Mouse (Mus musculus): ENCODE measurements around the gene Fam32a.

The Fam32a gene
- long read RNA-seq, experiment 1, transcript Fam32a-201 (4 exons, 2,564 nt), result major isoform, 64 of 67 reads
- long read RNA-seq, experiment 1, partial matches to known transcripts, result 1 of 67 reads
- long read RNA-seq, experiment 1, other reads (novel, unspliced or antisense), result 2 of 67 reads
- long read RNA-seq, experiment 2, transcript Fam32a-201 (4 exons, 2,564 nt), result major isoform, 63 of 67 reads
- long read RNA-seq, experiment 2, partial matches to known transcripts, result 2 of 67 reads
- long read RNA-seq, experiment 2, other reads (novel, unspliced or antisense), result 1 of 67 reads

GRCm38 (mm10) chr8:72219541-72220363, at the start of gene Fam32a:
Fam32a (plus strand) TSS chr8:72219730.
- intact Hi-C loops (cut with DNase I), result loop anchor here (5.0 kb wide), 1 partner anchor 37 kb away; no protein-coding TSS in a partner anchor

GRCm38 (mm10) chr8:72177346-72177925, 42.1 kb upstream of the Fam32a start:
- intact Hi-C loops (cut with DNase I), result loop anchor here (5.0 kb wide), 2 partner anchors 65 to 80 kb away; partner anchors contain the start of gene Ap1m1

- intact Hi-C loops (cut with DNase I), result loop anchor here (5.0 kb wide), 1 partner anchor 39 kb away; no protein-coding TSS in a partner anchor
These were observed 35.9 kb upstream of the Fam32a start for GRCm38 (mm10) chr8:72183554-72184202.

GRCm38 (mm10) chr8:72187793-72188331, 31.7 kb upstream of the Fam32a start:
- intact Hi-C loops (cut with DNase I), result no loop called here

- intact Hi-C loops (cut with DNase I), result no loop called here
These were observed 29.9 kb upstream of the Fam32a start, which contains the start of gene Hsh2d for GRCm38 (mm10) chr8:72189417-72190214. Hsh2d (plus strand) TSS chr8:72189638.

- intact Hi-C loops (cut with DNase I), result no loop called here
These were observed 29.4 kb upstream of the Fam32a start for GRCm38 (mm10) chr8:72190215-72190539.

- intact Hi-C loops (cut with DNase I), result no loop called here
These were observed 27.5 kb upstream of the Fam32a start for GRCm38 (mm10) chr8:72192065-72192464.

GRCm38 (mm10) chr8:72197997-72198396, 21.5 kb upstream of the Fam32a start:
- intact Hi-C loops (cut with DNase I), result no loop called here

GRCm38 (mm10) chr8:72208582-72208981, 10.9 kb upstream of the Fam32a start:
- intact Hi-C loops (cut with DNase I), result loop anchor here (5.0 kb wide), 1 partner anchor 39 kb away; no protein-coding TSS in a partner anchor

- intact Hi-C loops (cut with DNase I), result no loop called here
These were observed 9.3 kb upstream of the Fam32a start for GRCm38 (mm10) chr8:72210222-72210621.

- intact Hi-C loops (cut with DNase I), result no loop called here
These were observed 8.8 kb upstream of the Fam32a start for GRCm38 (mm10) chr8:72210710-72211109.

GRCm38 (mm10) chr8:72211846-72212245, 7.7 kb upstream of the Fam32a start:
- intact Hi-C loops (cut with DNase I), result no loop called here

- intact Hi-C loops (cut with DNase I), result no loop called here
These were observed 6.8 kb upstream of the Fam32a start, which contains the start of gene Cib3 for GRCm38 (mm10) chr8:72212751-72213150. Cib3 (minus strand) TSS chr8:72212837.

- intact Hi-C loops (cut with DNase I), result no loop called here
These were observed 6.0 kb upstream of the Fam32a start, which contains the start of gene Gm11034 for GRCm38 (mm10) chr8:72213536-72213935. Gm11034 (minus strand) TSS chr8:72213636.

GRCm38 (mm10) chr8:72215060-72215459, 4.5 kb upstream of the Fam32a start:
- intact Hi-C loops (cut with DNase I), result no loop called here

GRCm38 (mm10) chr8:72215871-72216270, 3.7 kb upstream of the Fam32a start:
- intact Hi-C loops (cut with DNase I), result no loop called here

GRCm38 (mm10) chr8:72218781-72219540, 569 bp upstream of the Fam32a start:
- intact Hi-C loops (cut with DNase I), result no loop called here

GRCm38 (mm10) chr8:72220758-72221157, 1.2 kb downstream of the Fam32a start:
- intact Hi-C loops (cut with DNase I), result loop anchor here (5.0 kb wide), 1 partner anchor 38 kb away; no protein-coding TSS in a partner anchor

- intact Hi-C loops (cut with DNase I), result loop anchor here (5.0 kb wide), 1 partner anchor 40 kb away; no protein-coding TSS in a partner anchor
These were observed 3.1 kb downstream of the Fam32a start for GRCm38 (mm10) chr8:72222656-72223055.
